Mouse (Mus musculus) ES-E14 (cell line): Measurements from ENCODE around the gene Ccnt2.

Source experiments
- CHD2 ChIP-seq: IDR thresholded peaks from 2 replicates; pipeline ENCODE4 v1.6.1; 2014; ENCODE audit warnings: mild to moderate bottlenecking, low read depth, low read length, inconsistent platforms
- HCFC1 ChIP-seq: IDR thresholded peaks from 2 replicates; pipeline ENCODE4 v1.6.1; 2012; ENCODE audit warnings: low read length, inconsistent platforms, borderline replicate concordance; ENCODE audit not compliant: insufficient read depth
- MAFK ChIP-seq: IDR thresholded peaks from 2 replicates; pipeline ENCODE4 v1.6.1; 2014; ENCODE audit warnings: mild to moderate bottlenecking, low read depth, low read length, inconsistent platforms; ENCODE audit not compliant: insufficient read depth
- ZNF384 ChIP-seq: IDR thresholded peaks from 2 replicates; pipeline ENCODE4 v1.6.1; 2012; ENCODE audit warnings: low read depth, low read length, inconsistent platforms

GRCm38 (mm10) chr1:127780142-127780541 is 6.2 kb downstream of the Ccnt2 start:
- TF ChIP-seq CHD2 (no peak), MAFK (no peak), HCFC1 (no peak), ZNF384 (no peak)
